Mouse (Mus musculus) kidney, adult 18-20 months (tissue): Measurements from ENCODE around the gene Dcun1d4.
A peak's percentile ranks its signal among the peaks of the same experiment; 100 is the strongest.
"Not testable (repeated sequence)": the region's sequence is repeated elsewhere in the genome, so short reads cannot be mapped to it uniquely, and the experiment has no call there.

Experiments used
- DNase-seq: peaks from one replicate; pipeline ENCODE4 v3.0.0; 2021

Dcun1d4 gene

DNA sequence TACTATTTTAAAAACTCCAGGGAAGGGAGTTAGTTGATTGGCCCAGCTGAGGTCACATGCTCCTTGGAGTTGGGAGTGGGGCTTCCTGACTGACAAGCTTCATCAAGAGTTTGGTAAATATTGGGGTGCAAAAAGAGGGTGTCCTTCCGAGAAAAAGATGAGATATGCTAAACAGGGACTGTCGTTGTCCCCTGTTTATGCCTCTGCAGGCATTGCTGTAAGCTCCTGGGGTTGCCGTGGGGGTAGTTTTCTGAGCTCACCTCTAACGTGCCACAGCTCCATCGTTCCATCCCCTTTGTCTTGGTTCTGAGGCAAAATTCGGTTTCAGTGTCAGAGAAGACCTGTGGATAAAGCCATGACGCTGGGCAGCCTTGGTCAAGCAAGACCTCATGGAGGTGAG lies at the start of gene Dcun1d4:
Gene Dcun1d4 (plus strand): TSS at position 301 of the 400 bp plus-strand sequence.
- no peak for DNase-seq

DNA sequence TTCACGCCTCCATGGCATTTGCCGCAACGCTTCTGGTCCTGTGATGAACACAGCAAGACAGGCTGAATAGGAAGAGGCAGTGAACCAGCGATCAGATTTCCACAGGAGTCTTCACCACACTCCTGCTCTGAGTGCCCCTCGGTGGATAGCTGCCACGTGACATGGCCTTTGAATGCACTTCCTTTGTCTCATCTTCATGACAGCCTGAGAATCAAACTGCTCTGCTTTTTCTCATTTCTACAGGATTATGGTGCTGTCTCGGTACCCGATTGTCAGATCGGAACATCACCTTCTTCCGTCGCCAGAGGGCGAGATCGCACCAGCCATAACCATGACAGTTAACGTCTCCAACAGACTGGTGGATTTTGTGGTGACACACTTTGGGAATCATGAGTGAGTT lies 49.2 kb upstream of the Dcun1d4 start:
- DNase-seq = peak; percentile 82

DNA sequence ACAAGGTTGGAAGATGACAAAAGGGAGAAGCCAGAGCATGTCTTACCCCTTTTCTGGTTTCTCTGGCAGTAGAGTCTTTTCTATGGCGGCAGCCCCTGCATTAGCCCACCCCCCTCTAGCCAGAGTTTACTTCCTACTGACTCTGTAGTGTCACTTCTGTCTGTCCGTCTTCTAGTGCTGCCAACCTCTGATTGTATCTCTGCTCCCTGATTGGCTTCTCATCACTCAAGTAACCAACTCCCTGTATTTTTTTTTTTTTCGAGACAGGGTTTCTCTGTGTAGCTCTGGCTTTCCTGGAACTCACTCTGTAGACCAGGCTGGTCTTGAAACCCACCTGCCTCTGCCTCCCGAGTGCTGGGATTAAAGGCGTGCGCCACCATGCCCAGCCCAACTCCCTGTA lies 48.0 kb upstream of the Dcun1d4 start:
- DNase-seq = no peak

DNA sequence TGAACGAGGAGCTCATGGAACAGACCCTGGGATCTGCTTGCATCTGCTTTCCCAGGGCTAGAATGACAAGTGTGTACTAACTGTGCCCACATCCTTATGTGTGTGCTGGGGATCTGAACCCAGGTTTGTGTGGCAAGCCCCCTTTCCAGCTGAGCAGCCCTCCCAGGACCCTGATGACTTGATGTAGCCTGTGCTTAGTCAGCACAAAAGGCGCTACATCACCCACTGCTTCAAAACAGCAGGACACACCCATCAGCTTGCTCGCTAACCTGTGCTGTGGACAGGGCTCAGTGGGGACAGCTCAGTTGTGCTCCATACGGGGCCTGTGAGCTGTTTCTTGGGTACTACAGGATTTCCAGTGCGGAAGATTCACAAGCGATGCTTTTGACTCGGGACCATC lies 46.0 kb upstream of the Dcun1d4 start:
- DNase-seq = no peak

- DNase-seq = no peak
Measured at GRCm38 (mm10) chr5:73442176-73442575, 38.6 kb upstream of the Dcun1d4 start.

- no peak for DNase-seq
Measured at GRCm38 (mm10) chr5:73450276-73450675, 30.5 kb upstream of the Dcun1d4 start.

DNA sequence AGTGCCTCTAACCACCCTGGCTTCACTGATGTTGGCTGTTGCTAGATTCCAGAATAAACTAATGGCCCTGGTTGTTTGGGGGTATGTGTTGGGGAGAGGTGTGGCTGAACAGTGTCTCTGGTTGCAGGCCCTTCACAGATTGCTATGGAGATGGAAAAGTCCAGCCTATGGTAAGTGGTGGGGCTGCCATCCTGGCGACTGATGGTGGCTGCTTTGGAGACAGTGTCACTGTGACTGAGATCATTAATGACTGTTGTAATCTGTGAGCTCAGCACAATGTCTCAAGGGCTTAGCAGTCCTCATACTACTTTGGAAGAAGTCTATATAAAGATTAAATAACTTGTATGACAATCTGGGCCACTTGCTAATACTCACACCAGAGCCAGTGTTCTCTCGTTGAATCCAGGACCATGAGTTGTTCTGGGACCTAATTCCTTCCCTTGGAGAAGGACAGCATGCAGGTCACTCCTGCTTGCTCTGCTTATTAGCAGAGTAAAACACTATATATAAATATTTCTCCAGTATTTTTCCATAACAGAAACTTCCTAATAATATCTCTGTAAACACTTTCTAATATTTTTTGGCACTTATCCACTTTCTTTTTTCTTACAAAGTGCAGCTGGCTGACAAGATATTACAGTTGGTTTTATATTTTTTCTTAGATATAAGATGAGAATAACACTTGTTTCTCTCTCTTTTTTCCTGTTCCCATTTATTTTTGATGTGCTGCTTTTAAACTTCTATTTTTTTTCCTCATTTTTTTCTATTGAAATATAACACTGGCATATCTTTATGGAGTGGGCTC lies 26.1 kb upstream of the Dcun1d4 start:
- DNase-seq = no peak

DNA sequence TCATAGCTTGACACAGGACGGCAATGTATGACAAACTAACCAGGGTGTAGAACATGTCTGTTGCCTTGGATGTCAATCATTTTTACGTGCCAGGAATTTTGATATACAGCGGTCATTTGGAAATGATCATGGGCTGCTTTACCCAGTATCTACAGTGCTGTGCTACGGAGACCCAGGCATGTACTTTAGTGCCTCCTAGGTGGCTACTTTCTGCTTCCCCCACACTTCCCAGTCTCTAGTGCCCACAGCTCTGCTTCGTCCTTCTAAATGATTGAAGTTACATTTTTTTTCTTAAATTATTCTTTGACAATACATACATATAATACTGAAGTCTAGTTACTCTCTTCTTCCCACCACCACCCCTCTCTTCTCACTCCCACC lies 25.5 kb upstream of the Dcun1d4 start:
- DNase-seq = no peak

DNA sequence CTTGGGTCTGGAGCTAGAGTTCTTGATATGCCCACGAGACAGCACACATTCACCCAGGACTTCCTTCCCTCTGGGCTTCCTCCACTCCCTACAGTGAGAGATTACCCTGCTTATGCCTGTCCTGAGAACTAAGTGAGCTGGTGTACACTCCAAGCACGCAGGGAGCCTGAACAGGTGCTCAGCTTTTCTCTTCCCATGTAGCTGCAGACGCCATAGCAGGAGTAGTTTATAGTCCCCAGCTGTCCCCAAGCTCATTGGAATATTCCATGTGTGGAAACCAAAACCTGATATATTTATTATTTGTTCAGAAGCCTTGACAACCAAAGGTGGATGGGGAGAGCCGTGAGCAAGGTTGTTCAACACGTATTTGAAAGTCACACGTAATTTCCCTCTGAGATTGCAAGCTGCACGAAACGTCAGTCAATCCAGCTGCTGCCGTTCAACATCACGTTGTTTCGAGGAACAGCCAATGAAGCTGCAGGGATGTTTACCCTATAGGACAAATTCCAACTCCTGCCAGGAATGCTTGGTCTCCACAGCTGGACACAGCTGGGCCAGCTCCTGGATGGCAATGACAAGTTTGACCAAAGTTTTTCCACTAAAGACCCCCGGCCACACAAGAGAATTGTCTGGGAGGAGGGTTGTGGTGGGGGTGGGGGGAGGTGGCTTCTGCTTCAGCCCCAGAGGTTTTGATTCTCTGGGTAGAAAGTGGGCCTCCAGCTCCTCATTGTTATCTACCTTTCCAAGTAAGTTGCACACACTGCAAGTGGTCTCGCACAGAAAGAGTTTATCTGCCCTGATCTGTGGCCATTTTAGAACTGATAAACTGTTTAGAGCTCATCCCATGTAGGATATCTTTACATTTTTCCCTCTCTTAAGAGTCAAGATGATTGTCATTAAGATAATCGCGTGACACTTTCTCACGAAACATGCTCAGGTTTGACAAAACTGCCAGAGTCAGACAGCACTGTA lies 12.1 kb upstream of the Dcun1d4 start:
- DNase-seq = no peak

DNA sequence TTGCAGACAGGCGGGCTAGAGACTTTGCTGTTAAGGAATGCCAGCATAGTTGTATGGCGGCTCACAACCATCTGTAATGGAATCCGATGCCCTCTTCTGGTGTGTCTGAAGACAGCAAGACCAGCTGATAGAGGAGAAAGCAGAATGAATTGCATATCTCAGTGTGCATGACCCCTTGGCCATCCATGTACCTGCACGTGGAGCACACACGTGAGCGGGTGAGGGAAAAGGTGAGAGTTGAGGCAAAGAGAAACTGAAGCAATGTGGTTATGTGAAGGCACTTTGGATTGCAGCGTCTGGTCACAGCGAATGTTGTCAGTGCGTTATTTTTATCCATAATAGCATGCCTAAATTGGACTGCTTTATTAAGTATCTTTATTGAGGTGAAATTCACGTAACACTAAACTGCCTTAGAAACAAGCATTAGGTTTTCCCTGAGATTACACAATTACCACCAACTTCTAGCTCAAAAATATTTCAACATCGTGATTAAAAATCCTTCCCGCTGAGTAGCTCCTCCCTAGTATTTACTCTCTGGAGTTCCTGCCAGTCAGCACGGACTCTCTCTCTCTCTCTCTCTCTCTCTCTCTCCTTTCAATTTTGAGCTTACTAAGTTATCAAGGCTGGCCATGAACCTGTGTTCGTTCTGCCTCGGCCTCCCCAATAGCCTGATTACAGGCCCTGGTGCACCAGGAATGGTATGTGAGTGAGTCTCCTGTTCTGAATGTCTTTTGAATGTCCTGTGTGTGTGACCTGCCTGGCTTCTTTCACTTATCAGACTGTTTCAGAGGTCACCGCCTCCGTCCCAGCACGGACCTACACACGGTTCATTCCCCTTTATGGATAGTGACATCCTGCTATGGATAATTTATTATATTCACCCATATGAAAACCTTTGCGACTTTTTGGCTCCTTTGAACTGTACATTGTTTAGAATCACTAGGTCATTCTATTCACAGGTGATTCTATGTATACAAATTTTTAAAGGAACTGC lies 6.1 kb upstream of the Dcun1d4 start:
- no peak for DNase-seq

DNA sequence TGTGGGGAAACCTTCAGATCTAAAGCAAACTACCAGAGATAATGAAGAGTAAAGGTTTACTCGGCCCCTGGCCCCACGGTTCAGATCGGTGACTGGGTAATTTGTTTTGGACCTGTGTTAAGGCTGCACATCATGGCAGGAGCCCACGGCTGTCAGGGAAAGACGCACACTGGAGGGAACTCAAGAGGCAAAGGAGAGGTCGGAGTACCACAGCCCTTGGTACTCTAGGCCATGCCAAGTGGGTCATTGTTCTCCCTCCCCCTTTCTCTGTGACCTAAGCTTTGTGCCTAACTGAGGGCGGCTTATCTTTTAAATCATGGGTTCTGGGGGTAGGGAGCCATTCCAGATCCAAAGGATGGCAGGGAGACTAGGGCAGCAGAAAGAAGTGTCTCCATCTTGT lies 601 bp downstream of the Dcun1d4 start:
- DNase-seq = no peak

- not testable (repeated sequence) for DNase-seq
Measured at GRCm38 (mm10) chr5:73482381-73482780, 1.6 kb downstream of the Dcun1d4 start.

GRCm38 (mm10) chr5:73484016-73484615 lies 3.3 kb downstream of the Dcun1d4 start:
- no peak for DNase-seq

DNA sequence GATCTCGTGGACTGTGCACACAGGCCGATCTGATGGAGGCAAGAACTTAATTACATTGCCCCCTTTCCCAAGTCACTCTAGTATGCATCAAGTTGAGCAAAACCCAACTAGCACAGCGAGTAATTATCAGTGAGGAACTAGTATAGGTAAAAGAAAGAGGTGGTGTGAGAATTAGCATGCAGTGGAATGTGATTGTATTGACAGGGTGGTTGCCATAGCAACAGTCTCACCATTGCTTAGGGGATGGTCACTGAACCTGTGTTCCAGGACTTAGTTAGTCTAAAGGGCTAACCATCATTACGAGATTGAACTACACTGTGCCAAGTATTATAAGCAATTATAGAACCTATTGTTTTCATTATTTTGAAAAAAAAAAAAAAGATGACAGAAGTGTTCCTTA lies 5.7 kb downstream of the Dcun1d4 start:
- no peak for DNase-seq

DNA sequence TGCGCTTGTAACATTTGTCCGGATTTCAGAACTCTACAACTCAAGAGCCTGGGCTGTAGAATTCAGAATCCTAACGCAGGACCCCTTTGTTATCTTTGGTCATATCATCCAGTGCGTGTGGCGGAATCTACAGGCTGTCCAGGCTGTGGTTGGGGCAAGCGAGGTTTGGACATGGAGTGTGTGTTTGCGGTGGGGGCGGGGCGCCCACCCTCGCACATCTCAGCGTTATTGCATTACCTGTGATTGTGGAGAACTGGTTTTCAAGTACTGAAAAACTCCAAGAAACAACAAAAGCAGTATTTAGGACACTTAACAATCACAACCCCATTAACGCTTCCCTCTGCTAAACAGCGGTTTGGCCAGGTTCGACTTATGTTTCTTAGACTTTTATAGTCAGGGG lies 9.1 kb downstream of the Dcun1d4 start:
- peak; percentile 7 for DNase-seq

DNA sequence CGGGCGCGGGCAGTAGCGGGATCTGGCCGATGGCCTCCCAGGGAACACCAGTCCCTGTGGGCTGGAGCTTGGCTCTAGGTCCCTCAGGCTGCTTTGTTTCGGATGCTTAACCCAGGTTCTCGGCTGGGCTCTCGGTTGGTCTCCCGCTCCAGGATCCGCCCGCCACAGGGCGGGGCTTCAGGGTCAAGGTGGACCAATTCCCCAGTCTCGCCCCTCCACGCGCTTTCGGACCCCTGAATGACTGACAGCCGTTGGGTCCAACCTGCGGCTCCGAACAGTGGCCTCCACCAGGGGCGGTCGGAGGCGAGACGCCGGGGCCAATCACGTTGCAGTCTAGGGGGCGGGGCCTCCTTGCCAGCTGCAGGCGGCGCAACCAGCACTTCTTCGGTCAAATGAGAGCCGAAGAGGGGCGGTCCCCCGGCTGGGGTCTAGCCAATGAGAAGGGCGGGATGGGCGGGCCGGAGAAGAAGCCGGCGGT lies 9.8 kb downstream of the Dcun1d4 start:
- peak; percentile 100 for DNase-seq

DNA sequence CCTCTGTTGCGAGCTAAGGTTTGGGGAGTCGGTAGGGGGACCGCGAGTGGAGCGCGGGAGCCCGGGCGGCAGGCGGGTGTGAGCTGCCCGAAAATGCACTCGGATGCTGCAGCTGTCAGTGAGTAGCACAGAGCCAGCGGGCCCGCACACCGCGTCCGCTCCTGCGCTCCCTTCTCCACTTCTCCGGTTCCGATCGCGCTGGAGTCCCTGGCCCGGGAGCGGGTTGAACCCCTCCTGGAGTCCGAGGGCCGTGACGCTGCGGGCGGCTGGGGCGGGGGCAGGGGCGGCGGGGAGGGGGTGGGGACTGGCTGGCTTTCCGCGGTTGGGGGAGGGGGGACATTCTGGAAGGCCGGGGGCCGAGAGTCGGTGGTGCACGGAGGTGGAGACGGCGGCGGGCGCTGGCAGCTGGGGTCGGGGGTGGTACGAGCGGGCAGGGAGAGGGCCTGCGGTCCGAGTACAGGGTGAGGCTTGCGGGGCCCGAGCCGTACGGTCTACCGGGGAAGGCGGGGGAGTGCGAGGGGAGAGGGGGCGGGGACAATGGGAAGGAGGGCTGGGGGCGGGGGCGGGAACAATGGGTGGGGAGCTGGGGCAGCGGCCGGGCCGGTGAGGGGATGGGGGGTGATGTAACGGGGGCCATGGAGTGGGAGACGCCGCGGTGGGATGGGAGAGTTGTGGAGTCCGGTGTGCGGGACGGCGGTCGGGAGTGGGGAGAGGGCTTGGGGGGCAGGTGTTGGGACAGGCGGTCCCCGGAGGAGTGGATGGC lies 10.5 kb downstream of the Dcun1d4 start:
- no peak for DNase-seq

DNA sequence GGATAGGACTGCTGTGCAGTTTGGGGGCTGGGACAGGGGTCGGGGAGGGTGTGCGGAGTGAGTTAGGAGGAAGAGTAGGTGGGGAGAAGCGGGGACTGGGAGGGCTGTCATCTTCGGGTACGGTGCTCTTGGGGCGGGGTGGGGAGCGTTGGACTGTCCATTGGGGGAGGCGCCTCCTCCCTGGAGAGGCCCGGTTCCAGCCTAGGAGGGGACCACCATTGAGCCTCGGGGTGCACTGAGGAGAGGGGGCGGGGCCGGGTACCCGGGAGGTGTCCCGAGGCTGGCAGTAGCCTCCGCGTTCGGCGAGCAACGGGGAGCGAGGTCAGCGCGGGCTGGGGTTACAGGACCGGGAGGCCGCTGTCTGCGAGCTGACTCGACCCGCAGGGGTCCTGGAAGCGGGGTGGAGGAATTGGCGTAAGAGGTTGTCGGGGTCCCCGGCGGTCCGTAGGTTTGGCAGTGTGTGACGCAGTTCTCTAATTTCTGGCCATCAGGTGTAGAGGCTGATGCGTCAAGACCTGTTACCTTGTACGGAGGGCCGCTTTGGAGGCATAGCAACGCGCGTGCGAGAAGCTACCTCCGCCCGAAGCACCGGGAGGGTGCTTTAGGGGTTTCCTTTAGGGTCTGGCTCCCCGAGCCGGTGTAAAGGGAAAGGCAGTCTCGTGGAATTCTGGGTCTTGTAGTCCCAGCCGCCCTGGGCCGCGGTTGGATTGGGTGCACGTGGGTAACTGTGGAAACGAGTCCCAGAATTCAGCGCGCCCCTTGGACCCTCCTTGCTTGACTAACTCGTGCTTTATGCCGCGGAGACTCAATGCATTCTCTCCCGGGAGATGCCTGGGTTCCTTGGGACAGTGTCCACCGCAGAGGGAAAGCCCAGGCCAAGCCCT lies 11.3 kb downstream of the Dcun1d4 start:
- peak; percentile 90 for DNase-seq

DNA sequence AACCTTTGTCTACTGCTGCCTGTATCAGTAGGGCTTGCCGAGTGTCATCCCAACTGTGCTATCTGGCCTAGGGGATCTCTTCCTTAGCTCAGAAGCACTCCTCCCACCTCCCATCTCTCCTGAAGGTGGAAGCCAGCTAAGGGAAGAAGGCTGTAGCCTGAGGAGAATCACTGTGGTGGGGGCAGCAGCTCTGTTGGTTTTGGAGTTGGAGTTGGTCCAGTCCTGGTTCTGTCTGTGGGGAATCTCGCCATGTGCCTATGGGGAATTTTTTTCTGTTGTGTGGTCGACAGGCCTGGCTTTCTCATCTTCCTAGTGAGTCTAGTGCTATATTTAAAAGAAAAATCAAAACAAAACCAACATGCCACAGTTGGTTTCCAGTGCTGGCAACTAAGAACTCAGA lies 16.6 kb downstream of the Dcun1d4 start:
- DNase-seq = no peak

DNA sequence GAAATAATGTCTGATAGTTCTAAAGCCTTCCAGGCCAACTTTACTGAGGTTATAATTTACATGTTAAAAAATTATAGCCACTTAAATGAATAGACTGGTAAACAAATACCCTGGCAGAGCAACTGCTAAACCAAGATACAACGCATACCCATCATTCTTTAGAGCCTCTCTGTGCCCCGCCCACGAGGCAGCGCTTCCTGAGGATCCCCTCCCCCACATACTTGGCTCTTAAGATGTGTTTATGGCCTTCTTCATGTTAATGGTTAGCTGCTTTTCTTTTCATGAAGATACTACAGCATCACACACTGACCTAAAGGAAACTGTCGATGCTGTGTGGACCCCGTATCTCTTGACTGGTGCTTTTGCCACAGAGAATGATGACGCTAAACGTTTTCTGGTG lies 17.8 kb downstream of the Dcun1d4 start:
- peak; percentile 30 for DNase-seq
